Mouse (Mus musculus) neural tube, embryonic 15.5 days (tissue): ENCODE results near the gene Bfsp1. TPM values are rescaled to one million over a fixed set of nuclear protein-coding genes. Genes with fewer than 3 reads are reported as not detected.

Source experiments
- ATAC-seq: fragments of 200-750 bp; cut with Nextera tagmentation; 2 replicates; pipeline ENCODE4 v1.8.0; 2017; ENCODE audit warnings: mild to moderate bottlenecking, moderate TSS enrichment, moderate library complexity; ENCODE audit not compliant: low FRiP score
- H3K27ac ChIP-seq: fragments of 300-500 bp; sonication (generic); replicated peaks from 2 replicates; pipeline ENCODE4 v1.5.1; 2015; ENCODE audit warnings: mild to moderate bottlenecking, inconsistent platforms
- H3K27me3 ChIP-seq: fragments of 300-500 bp; sonication (generic); replicated peaks from 2 replicates; pipeline ENCODE4 v1.6.1; 2015; ENCODE audit warnings: inconsistent platforms
- H3K36me3 ChIP-seq: fragments of 300-500 bp; sonication (generic); 2 replicates; pipeline ENCODE4 v1.6.1; 2015; ENCODE audit warnings: inconsistent platforms
- H3K4me1 ChIP-seq: fragments of 300-500 bp; sonication (generic); 2 replicates; pipeline ENCODE4 v1.6.1; 2015; ENCODE audit warnings: inconsistent platforms
- H3K4me2 ChIP-seq: fragments of 300-500 bp; sonication (generic); 2 replicates; pipeline ENCODE4 v1.6.1; 2015; ENCODE audit warnings: inconsistent platforms, mild to moderate bottlenecking, moderate library complexity
- H3K4me3 ChIP-seq: fragments of 300-500 bp; sonication (generic); replicated peaks from 2 replicates; pipeline ENCODE4 v1.5.1; 2015; ENCODE audit warnings: mild to moderate bottlenecking, inconsistent platforms
- H3K9ac ChIP-seq: fragments of 300-500 bp; sonication (generic); replicated peaks from 2 replicates; pipeline ENCODE4 v1.6.1; 2015; ENCODE audit warnings: mild to moderate bottlenecking, inconsistent platforms
- H3K9me3 ChIP-seq: fragments of 300-500 bp; sonication (generic); replicated peaks from 2 replicates; pipeline ENCODE4 v1.6.1; 2016; ENCODE audit warnings: inconsistent platforms
- WGBS: fragments of 180-500 bp; shearing (Covaris S2); methylation state at CpG from one replicate; pipeline ENCODE4 v1.1.7; 2015; ENCODE audit warnings: mixed read lengths; 5-methylcytosine and 5-hydroxymethylcytosine counted together
- polyA plus RNA-seq: library from polyadenylated mRNA; unstranded; fragments of >200 nt; fragmentation: Nextera tagmentation; extraction: Ambion mirVana; gene quantifications from 2 replicates; pipeline ENCODE4 v1.2.1, GENCODE M21; 2015

Gene Bfsp1
- polyA plus RNA-seq, 1 experiment from 2014 or later, result 1.4 TPM

DNA sequence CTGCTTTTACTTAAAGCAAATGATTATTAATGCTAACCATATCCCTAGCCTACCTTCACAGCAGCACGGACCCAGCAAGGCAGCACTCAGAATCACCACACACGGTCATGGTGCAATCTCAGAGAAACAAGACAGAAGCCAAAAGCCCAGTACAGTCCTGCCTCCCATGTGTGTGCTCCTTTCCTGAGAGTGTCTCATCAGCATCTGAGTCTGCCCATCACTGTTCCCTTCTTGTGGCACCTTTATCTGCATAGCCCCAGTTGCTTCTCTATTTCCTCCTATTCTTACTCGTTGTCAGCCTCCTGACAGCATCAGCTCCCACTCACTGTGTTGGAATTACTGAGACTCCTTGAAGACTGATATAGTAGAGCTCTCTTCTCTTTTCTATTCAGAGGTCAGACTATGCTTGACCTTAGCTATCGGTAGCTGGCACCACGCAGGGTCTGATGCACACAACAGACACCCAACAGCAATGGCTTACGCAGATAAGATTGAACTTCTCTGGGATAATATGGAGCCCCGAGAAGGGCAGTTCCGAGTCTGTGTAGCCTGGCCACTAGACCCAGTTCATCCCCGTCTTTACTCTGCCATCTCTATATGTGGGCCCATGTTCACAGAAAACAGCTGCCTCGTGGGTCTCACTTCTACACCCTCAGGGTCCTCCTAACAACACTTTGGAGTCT is 19.8 kb upstream of the Bfsp1 start:
- Histone ChIP-seq H3K4me1 (no peaks in the 10 kb centered on the region), H3K4me3 (no peak overlapping the region), H3K36me3 (no peaks in the 10 kb centered on the region), H3K9ac (no peak overlapping the region), H3K27ac (no peak overlapping the region), H3K9me3 (no peaks in the 10 kb centered on the region), H3K27me3 (no peaks in the 10 kb centered on the region), H3K4me2 (no peak overlapping the region)
- no peak for ATAC-seq
- WGBS, result 87% methylated on average over 10 of the region's 10 CpGs

DNA sequence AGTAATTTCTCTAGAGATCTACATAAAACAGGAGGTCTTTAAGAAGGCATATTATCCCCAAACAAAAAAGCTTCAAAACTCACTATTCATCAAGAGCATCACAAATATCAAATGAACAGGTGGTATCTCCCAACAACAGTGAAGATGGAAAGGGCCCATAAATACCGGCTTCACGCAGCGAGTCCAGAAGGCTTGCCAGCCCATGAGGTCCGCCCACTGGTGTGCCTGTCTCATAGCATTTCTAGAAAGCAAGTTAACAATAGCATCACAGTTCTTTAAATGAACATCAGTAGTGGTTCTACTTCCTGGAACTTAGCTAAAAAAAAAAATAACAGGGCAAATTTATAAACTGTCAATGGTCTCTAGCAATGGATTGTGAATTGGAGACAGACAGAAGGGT is 19.0 kb upstream of the Bfsp1 start:
- Histone ChIP-seq H3K27ac (no peak overlapping the region), H3K9ac (no peak overlapping the region), H3K9me3 (no peaks in the 10 kb centered on the region), H3K4me2 (no peak overlapping the region), H3K27me3 (no peaks in the 10 kb centered on the region), H3K4me3 (no peak overlapping the region), H3K4me1 (no peaks in the 10 kb centered on the region), H3K36me3 (no peaks in the 10 kb centered on the region)
- no peak for ATAC-seq
- 85% methylated on average over 4 of the region's 4 CpGs for WGBS

DNA sequence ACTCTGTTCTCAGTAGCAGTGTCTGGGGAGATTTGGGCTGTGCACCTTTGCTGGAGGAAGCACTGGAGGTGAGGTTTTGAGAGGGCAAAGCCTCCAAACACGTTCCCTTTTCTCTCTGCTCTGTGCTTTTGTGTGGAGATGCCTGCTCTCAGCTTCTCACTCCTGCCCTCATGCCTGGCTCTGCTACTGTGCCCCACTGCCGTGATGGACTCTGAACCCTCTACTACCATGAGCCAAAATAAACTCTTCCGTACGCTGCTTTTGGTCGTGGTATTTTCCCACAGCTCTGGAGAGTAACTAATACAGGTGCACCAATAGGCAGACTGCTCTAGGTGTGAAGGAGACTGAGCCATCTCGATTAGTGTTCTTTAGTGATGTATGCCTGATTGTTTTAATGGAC is 16.3 kb upstream of the Bfsp1 start:
- no peaks in the 10 kb centered on the region for H3K27me3 ChIP-seq
- no peak for ATAC-seq
- no peaks in the 10 kb centered on the region for H3K36me3 ChIP-seq
- H3K27ac ChIP-seq, result no peak overlapping the region
- H3K9ac ChIP-seq, result no peak overlapping the region
- no peak overlapping the region for H3K4me2 ChIP-seq
- 89% methylated on average over 6 of the region's 6 CpGs for WGBS
- H3K4me3 ChIP-seq, result no peak overlapping the region
- H3K4me1 ChIP-seq, result no peaks in the 10 kb centered on the region
- no peaks in the 10 kb centered on the region for H3K9me3 ChIP-seq

DNA sequence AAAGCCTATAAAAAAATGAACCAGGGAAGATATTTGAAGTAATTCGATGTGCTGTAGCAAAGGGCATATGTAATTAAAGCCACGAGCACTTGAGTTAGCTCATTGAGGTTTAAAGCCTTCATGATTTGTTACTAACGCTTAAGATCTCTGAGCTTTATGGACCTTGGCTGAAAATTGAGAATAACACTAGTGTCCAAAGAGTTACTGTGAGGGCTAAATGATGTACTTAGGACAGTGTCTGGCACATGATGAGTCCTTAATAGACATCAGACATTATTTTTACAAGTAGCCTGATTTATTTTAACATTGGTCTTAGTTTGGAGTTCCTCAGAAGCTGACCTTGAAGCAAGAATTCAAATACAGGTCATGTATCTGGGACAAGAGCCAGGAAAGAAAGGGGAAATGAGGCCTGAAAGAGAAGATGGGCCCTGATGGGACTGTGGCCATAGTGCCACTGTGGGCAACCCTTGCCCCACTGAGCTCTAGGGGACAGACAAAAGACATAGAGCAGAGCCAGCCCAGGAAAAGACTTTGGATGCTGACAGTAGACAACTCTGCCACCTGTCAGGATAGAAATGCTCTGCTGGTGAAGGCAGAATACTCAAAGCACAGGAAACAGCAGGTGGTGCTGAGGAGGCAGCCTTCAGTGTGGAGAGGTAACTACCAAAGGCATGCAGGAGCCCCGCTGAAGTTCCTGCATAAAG is 14.1 kb upstream of the Bfsp1 start:
- 52% methylated on average over 4 of the region's 4 CpGs for WGBS
- Histone ChIP-seq H3K4me1 (no peaks in the 10 kb centered on the region), H3K4me3 (no peak overlapping the region), H3K27me3 (no peaks in the 10 kb centered on the region), H3K4me2 (no peak overlapping the region), H3K9me3 (no peaks in the 10 kb centered on the region), H3K36me3 (no peaks in the 10 kb centered on the region), H3K9ac (no peak overlapping the region), H3K27ac (no peak overlapping the region)
- ATAC-seq, result no peak

DNA sequence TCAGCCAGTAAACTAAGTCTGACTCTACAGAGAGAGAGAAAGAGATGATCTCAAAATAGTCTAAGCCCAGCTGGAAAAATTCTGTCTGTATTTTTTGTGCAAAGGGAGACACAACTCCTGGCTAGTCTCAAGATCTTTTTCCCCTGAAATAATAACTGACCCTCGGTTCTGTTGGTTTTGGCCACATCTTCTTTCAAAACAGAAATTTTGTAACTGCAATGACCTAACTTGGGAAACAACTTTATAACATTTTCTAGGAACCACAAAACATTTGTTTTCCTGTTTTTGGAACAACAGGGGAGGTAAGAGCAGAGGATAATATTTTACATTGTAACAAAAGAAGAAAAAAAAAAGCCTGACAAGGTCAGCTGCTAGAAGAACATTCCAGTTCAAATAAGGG is 13.1 kb upstream of the Bfsp1 start:
- no peak overlapping the region for H3K9ac ChIP-seq
- ATAC-seq, result no peak
- no peaks in the 10 kb centered on the region for H3K4me1 ChIP-seq
- 46% methylated on average over 1 of the region's 1 CpGs for WGBS
- H3K27me3 ChIP-seq, result no peaks in the 10 kb centered on the region
- H3K36me3 ChIP-seq, result no peaks in the 10 kb centered on the region
- H3K9me3 ChIP-seq, result no peaks in the 10 kb centered on the region
- H3K4me2 ChIP-seq, result no peak overlapping the region
- H3K27ac ChIP-seq, result no peak overlapping the region
- H3K4me3 ChIP-seq, result no peak overlapping the region

DNA sequence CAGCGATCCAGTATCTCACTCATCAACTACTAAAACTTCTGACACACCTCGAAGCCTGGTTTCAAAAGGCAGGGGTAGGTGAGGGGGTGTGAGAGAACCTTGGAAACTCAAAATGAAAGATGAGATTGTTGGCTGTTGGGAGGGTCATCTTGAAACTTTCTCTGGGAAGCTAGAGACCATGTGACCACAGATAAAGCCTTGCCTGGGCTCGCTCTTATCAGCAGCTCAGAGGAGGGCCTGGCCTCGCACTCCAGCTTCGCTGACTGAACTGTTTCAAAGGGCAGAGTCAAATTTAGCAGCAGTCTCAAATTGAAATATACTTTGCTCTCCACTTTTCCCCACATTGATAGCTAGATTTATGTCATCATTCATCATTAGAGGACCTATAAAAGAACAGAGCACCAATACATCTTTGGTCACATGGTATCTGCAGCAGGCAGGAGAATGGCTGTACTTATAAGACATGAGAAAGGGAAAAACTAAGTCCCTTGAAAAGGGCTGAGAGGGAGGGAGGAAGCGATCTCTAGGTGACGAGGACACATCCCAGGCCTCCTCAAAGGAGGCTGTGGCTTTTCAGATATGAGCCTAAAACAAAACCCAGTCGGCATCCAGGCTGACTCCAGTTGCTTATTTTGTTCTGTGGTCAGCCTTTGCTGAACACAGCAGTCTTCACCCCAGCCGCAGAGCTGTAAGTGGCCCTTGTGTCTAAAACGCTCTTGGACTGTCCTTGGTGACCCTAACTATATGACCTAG is 8.1 kb upstream of the Bfsp1 start:
- ATAC-seq, result no peak

DNA sequence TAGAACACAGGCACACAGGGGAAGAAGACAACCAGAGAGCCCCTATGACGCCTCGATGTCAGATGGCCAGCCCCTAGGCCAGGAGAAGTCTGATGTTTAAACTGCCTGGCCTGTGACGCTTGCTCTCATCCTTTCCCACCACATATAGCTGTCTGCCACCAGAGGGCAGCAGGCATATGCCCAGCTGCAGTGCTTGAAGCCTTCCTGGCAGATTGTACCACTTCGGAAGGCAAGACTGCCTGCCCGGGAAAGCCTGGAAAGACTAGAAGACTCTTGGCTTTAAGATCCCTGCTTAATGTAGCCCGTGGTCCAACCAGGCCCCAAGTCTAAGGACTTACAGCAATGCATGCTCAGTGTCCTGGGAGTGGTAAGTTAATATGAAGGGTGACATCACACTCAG is 4.4 kb upstream of the Bfsp1 start:
- Histone ChIP-seq H3K9ac (no peak overlapping the region), H3K27me3 (no peaks in the 10 kb centered on the region), H3K36me3 (no peaks in the 10 kb centered on the region), H3K9me3 (no peaks in the 10 kb centered on the region), H3K4me3 (no peak overlapping the region), H3K4me2 (no peak overlapping the region), H3K4me1 (peaks cover 7% of the 10 kb centered on the region; the same call in 1 of the 2 replicates), H3K27ac (no peak overlapping the region)
- 6% methylated on average over 6 of the region's 6 CpGs for WGBS
- ATAC-seq, result peak; percentile 63; the same call in 1 of the 2 replicates

More for the DNA sequence above, 8.1 kb upstream of the Bfsp1 start:
- Histone ChIP-seq H3K4me1 (no peaks in the 10 kb centered on the region), H3K36me3 (no peaks in the 10 kb centered on the region), H3K4me3 (no peak overlapping the region), H3K4me2 (no peak overlapping the region), H3K27me3 (no peaks in the 10 kb centered on the region), H3K27ac (no peak overlapping the region), H3K9me3 (no peaks in the 10 kb centered on the region), H3K9ac (no peak overlapping the region)
- 77% methylated on average over 10 of the region's 10 CpGs for WGBS

DNA sequence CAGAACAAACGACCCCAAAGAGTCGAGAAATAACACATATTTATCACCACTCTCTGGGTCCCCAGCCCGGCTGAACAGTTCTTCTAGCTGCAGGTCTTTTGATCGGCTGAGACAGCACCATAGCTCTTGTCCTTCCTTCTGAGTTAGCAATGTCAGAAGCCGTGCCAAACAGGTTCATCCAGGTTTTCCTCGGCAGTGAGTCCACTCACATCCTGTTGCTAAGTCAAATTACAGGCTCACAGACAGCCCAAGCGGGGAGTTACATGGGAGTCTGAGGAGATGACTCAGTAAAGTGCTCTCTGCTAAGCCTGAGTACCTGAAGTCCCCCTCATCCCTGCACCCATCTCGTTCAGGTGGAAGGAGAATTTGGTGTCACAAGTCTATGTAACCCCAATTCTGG is 1.6 kb upstream of the Bfsp1 start:
- H3K4me2 ChIP-seq, result no peak overlapping the region
- WGBS, result 65% methylated on average over 8 of the region's 8 CpGs
- H3K9ac ChIP-seq, result no peak overlapping the region
- H3K36me3 ChIP-seq, result no peaks in the 10 kb centered on the region
- no peak overlapping the region for H3K27ac ChIP-seq
- peaks cover 10% of the 10 kb centered on the region; the same call in 1 of the 2 replicates for H3K4me1 ChIP-seq
- H3K9me3 ChIP-seq, result no peaks in the 10 kb centered on the region
- ATAC-seq, result no peak
- H3K4me3 ChIP-seq, result no peak overlapping the region
- H3K27me3 ChIP-seq, result no peaks in the 10 kb centered on the region

DNA sequence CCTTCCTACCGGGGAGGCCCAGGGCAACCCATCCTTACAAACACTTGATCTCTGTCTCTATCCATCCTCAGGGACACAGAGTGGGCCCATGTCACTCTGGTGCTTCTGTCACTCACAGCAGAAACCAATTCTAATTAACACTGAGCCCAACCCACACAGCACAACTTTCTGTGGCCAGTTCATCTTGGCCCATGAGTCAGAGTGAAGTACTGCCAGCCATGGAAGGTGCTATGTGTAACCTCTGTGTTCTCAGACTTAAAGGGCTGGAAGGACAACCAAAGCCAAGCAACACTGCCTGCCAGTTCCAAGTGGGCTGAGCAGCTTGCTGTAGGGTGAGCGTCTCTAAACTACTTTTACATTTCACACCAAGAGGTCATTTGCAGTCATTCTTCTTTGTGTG is 3.8 kb downstream of the Bfsp1 start:
- Histone ChIP-seq H3K4me2 (no peak overlapping the region), H3K27me3 (no peaks in the 10 kb centered on the region), H3K4me3 (no peak overlapping the region), H3K9me3 (no peaks in the 10 kb centered on the region), H3K4me1 (peaks cover 10% of the 10 kb centered on the region; the same call in 1 of the 2 replicates), H3K36me3 (no peaks in the 10 kb centered on the region), H3K27ac (no peak overlapping the region; the same call in 1 of the 2 replicates), H3K9ac (no peak overlapping the region)
- 84% methylated on average over 2 of the region's 2 CpGs for WGBS
- no peak for ATAC-seq

DNA sequence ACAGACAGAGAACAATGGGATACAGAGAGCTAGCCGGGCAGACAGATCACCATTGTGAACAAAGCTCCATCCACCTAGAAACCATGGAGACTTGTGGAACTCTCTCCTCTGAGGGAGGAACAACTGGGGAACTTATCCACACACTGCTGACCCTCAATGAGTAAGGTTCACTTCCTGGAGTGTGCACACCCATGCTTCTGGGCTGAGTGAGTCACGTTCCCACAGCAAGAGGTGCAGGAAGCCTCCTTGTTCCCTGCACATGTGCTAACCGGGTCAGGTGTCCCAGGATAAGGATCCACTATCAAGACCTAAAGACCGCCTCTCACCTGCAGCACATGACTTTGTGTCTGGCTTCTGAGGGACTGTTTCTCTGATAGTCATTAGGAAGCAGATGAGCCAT is 9.5 kb downstream of the Bfsp1 start:
- H3K27me3 ChIP-seq, result no peaks in the 10 kb centered on the region
- H3K9me3 ChIP-seq, result no peaks in the 10 kb centered on the region
- 72% methylated on average over 4 of the region's 4 CpGs for WGBS
- no peak overlapping the region for H3K4me3 ChIP-seq
- ATAC-seq, result no peak
- no peaks in the 10 kb centered on the region for H3K36me3 ChIP-seq
- no peak overlapping the region for H3K9ac ChIP-seq
- H3K4me1 ChIP-seq, result 0 out of 2 replicates have a peak, but pooled peaks cover 3% of the 10 kb centered on the region
- H3K4me2 ChIP-seq, result no peak overlapping the region
- no peak overlapping the region for H3K27ac ChIP-seq

DNA sequence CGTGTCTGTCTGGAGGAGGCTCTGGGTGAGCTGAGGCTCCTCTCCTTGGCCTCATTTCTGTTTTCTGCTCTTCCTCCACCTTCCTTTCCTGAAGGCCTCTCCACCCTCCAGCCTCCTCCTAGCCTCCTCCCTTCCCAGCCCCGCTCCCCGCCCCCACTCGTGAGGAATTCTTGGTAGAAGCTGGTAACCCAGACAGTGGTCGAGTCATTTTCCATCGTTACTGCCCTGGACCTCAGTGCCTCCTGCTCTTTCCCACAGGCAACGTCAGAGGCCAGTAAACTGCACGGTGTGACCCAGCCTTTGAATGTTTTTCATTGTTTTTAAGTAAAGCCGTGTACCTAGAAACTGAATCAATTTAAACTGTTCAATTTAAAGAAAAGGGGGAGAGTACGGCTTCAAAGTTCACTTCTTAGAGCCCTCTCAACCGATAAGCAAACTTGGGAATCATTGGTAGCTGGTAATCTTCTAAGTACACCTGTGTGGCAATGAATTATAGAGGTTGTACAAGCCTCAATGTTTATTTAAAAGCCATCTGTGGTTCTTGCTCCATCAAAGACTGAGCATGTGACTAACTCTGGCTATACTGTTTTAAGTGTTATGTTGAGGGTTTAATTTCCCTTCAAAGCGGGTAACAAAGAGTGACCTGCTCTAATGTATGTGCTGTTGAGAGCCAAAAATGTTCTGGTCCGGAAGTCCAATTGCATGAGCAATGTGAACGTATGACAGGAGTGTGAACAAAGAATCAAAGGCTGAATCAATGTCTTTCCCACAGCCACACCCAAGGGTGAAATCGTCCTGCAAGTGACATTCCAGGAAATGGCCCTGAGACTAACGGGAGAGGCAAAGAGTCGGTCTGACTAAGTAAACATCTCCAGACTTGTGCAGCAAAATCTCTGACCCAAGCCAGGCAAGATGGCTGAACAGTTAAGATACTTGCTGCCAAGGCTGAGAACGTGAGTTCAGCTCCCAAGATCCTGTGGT is 10.4 kb downstream of the Bfsp1 start:
- WGBS, result 72% methylated on average over 18 of the region's 18 CpGs
- H3K27me3 ChIP-seq, result no peaks in the 10 kb centered on the region

More for the DNA sequence above, 10.4 kb downstream of the Bfsp1 start:
- Histone ChIP-seq H3K27ac (no peak overlapping the region), H3K4me2 (no peak overlapping the region), H3K9ac (no peak overlapping the region), H3K36me3 (no peaks in the 10 kb centered on the region), H3K4me1 (0 out of 2 replicates have a peak, but pooled peaks cover 3% of the 10 kb centered on the region), H3K4me3 (no peak overlapping the region), H3K9me3 (no peaks in the 10 kb centered on the region)
- no peak for ATAC-seq
